Mouse (Mus musculus) right cerebral cortex, postnatal 14 days (tissue): ENCODE measurements at regions not wholly inside any gene's neighbourhood (a gene's known extent, or its start where the extent isn't known, plus 50 kb on each side); places are given as distances from the start of the nearest gene placed in this dataset.

ENCODE experiments used
- DNase-seq: peaks from one replicate; pipeline ENCODE4 v3.0.0; 2022

DNA sequence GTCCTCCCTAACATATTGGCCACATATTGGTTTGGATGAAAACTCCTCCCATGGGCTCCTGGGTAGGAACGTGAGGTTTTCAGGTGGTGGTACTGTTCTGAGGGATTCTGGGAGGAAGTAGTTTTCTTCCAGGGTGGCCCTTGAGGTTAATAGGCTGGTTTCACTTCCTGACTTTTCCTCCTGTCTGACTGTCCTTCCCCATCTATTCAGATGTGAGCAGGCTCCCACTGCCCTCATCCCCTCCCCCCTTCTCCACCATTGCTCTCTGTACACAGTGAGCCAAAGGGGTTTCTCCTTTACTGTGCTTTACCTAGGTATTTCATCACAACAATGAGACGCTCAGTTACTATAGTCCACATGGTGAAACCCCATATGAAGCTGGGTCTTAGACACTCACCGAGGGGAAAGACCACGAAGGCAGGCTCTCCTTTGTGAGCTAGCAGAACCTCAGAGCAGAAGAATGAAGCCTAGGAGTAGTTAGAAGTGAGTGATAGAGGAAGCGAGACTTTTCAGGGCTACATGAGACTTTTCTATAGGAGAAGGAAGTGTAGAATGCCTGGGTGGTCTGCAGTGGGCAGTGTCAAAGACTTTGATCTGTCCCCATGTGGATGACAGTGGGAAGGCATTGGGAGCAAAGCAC is 135.3 kb downstream of the Cd83 start:
- DNase-seq, result no peak

- no peak for DNase-seq
Measured at GRCm38 (mm10) chr13:43930081-43930981, 145.8 kb downstream of the Cd83 start.

GRCm38 (mm10) chr13:43932946-43933345 is 148.4 kb downstream of the Cd83 start:
- no peak for DNase-seq

GRCm38 (mm10) chr13:43935284-43935683 is 150.7 kb downstream of the Cd83 start:
- no peak for DNase-seq

GRCm38 (mm10) chr13:43936504-43936903 is 151.9 kb downstream of the Cd83 start:
- DNase-seq, result no peak

DNA sequence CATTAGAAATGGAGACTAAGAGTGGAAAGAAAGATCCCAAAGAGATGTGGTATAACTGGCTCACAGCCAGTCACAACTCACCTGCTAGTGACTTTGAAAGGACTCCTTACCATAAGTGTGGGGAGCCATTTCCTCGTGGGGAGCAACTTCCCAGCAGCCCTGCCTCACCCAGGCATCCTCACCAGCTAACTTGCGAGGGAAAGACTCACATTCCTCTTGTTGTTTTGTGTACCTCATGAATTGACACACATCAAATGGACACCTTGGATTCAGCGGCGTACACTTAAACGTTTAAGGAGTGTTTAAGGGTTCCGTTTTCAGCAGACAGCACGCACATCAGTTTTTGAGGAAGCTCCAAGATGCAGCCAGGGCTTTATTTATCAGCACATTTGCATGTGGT is 154.0 kb downstream of the Cd83 start:
- no peak for DNase-seq

- DNase-seq, result no peak
Measured at GRCm38 (mm10) chr13:43939375-43939774, 154.8 kb downstream of the Cd83 start.

DNA sequence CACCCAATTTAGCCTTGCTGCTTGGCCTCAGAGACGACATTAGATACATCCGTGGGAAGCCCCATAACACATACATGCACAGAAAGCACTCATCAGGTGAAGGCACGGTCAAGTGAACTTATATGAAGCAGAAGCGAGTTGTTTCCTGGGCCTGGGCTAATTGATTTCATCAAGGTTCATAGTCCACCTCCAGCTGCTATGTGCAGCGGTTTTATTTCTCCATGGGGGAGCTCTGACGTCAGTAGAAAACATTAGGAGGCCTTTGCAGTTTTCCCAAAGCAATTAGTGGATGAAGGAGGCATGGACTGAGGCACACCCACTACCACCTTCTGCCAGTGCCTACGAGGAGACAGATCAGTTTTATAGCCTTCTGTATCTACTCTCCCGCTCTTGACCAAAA is 157.2 kb downstream of the Cd83 start:
- no peak for DNase-seq

DNA sequence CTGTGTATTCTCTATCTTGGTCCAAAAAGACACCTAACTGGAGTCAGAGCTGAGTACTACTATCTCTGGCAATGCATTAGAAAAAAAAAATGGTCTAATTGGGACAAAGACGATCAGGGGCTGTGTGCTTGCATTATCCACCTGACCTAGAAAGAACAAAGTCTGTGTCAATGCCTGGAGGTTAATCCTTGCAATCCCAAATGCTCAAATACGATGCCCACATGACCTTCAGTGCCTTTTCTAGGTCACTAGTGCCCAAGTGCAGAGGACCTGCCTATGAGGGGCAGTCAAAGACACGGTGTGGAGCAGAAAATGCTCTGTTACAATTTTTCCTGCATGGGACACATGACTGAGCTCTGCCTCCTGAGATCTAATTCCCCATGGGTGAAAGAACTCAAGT is 164.0 kb downstream of the Cd83 start:
- DNase-seq, result no peak

GRCm38 (mm10) chr13:43949740-43950643 is 165.4 kb downstream of the Cd83 start:
- no peak for DNase-seq

- no peak for DNase-seq
Measured at GRCm38 (mm10) chr13:43952491-43952890, 167.9 kb downstream of the Cd83 start.

DNA sequence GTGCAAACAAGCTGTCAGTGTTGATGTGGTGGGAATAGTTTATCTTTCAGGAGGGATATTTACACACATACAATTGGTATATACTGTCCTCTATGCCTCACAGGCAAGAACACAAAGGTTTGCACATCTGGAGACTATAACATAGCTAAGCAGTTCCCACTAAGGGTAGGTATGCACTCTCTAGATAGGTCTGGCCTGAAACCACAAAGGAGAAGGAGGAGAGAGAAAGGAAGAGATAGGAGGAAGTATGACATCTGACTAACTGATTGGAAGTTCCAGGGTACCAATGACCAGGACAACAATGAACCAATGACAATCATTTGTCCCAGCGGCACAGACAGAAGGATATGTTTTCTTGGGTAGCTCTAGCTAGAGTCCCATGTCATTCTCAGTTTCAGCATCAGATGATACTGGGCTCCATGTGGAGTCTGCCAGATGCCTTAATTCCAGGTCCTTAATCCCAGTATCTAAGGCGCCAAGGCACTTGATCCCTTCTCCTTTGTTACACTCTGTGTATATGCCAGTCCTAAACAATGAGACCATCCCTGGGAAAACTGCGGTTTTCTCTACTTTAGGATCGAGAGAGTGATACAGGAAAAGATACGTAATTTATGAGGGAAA is 168.5 kb downstream of the Cd83 start:
- DNase-seq, result no peak

GRCm38 (mm10) chr13:43954714-43955393 is 170.3 kb downstream of the Cd83 start:
- no peak for DNase-seq

DNA sequence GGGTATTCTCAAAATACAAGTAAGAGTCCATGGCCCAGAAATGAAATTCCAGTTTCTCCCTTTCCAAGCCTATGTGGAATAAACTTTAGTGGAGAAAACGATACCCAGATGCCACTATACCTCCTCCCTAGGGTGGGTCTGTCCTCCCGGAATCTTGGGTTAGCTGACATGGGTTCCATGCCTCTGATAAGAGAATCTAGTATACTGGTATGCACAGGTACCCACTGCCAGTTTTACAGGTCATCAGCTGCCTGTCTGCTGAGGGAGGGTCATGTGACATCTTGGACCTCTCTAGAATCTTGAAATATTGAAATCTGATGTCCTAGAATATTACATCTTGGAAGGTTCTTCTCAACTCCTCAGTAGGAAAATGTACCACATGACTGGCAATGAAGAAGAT is 172.5 kb downstream of the Cd83 start:
- DNase-seq, result no peak

DNA sequence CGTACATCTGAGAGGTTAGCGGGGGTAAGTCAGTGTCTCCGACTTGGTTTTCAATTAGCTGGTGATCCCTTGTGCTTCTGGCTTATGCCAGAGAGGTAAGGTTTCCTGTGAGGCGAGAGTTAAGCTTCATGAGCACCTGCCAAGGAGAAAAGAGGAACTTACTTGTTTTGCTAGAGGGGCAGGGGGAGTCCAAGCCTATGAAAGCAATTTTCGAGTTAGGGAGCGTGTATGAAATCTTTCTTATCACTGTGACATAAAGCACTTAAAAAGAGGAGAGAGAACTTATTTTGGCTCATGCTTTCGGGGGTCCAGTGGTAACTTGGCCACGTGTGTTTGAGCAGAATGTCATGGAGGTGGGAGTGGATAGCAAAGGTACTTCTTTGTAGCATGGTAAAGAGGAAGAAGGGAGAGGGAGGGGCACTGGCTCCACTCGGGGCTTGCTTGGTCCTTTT is 174.6 kb downstream of the Cd83 start:
- no peak for DNase-seq

DNA sequence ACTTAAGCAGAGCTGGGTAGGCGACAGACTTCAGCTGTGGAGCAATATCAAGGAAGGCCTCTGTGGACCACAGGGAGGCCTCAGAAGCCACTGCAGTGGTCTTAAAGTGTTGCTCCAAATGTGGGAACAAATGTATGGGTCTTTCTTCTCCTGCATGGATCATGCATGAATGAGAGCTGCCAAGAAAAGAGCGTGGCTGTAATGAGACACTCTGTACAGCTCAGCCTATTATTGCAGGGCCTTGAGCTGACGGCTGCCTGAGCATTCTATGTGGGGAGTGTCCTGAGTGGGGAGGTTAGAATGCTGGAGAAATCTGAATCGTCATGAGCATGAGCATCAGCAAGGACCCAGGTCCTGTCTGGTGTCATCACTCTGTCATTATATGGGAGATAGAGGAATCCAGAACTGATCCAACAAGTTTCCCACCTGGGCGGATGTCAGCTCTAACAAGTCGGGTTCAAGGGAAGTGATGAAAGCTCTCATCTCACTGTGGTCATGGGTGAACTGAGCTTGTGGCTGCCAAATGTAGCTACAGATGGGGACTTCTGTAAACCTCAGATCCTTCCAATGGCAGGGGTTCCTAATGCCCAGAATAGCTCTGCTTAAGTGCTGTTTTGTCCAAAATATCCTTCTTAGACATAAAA is 176.6 kb downstream of the Cd83 start:
- DNase-seq, result no peak

GRCm38 (mm10) chr13:43961987-43962386 is 177.4 kb downstream of the Cd83 start:
- no peak for DNase-seq

DNA sequence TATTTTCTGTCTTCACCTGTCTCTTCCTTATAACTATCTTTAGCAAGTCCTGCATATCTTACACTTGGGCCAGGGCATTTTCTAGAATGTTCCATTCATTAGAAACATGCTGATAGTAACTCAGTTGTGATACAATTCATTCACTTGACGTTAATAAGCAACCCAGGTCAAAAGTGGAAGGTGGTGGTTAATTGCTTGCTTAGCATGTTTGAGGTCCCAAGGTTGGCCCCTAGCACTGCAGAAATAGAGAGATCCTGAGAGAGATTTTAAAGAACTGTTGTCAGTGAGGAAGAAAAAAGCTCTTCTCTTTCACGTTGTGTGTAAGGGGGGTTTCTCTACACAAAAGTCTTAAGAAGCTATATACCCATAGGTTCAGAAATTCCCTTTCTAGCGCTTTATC is 178.7 kb downstream of the Cd83 start:
- no peak for DNase-seq

DNA sequence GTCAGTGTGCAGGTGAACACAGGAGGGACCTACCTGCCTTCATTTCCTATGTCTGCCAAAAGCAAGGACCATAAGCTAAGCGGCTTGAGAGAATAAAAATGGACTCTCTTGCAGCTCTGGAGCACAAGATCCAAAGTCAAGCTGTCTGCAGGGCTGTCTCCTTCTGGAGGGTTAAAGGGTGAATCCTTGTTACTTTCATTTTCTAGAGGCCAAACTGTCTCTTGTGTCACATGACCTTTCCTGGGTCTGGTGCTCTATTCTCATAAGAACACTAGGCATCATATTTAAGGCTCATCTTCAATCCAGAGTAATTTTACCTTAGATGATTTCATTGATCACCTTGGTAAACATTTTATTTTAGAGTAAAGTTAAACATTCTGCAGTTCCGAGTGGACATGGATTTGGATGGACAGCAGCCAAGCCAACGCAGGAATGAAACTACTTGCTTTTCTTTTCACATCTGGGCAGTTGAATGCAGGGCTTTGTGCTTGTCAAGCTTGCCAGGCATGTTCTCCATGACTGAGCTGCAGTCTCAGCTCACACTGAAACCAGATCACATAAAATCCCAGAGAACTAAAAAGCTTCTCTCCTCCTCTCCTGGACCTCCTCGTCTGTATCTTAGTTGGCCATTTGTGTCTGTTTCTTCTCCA is 180.8 kb downstream of the Cd83 start:
- DNase-seq, result no peak

GRCm38 (mm10) chr13:43967516-43967915 is 182.9 kb downstream of the Cd83 start:
- DNase-seq, result no peak

GRCm38 (mm10) chr13:43972906-43973305 is 188.3 kb downstream of the Cd83 start:
- DNase-seq, result no peak
